Comparison of ENCODE assay signal across 8 mouse cellular contexts in the genomic region with DNA sequence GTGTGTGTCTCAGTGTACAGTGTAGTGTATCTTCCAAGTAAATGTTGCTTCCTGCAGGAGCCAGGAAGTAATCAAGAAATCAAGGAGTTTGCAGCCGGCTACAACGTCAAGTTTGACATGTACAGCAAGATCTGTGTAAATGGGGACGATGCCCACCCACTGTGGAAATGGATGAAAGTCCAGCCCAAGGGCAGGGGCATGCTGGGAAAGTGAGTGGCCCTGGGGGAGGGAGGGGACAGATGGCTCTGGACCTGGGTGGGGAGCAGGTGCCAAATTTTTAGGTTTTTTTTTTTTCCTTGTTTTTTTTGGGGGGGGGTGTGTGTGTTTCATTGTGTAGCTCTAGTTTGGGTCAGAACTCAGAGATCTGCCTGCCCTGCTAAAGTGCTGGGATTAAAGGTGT. TPM values are rescaled to one million over a fixed set of nuclear protein-coding genes. Genes with fewer than 3 reads are reported as not detected.
DNase-seq lines count a peak whose midpoint lies in the region; ATAC-seq and TF ChIP-seq lines count a peak whose summit lies in the region.
"Not testable (repeated sequence)": the region's sequence is repeated elsewhere in the genome, so short reads cannot be mapped to it uniquely, and the experiment has no call there.

No protein-coding gene starts in this region.

- peak overlapping the region; percentile 93 for H3K4me3 ChIP-seq in E14TG2a.4 (replicated peaks; ENCODE audit: low read length)
- peak overlapping the region; percentile 72 for H3K4me3 ChIP-seq in forebrain, embryonic 14.5 days (ENCODE audit: low read depth, low read length)
- peak overlapping the region; percentile 96 for H3K4me3 ChIP-seq in hindbrain, embryonic 10.5 days
- peak overlapping the region; percentile 86 for H3K4me3 ChIP-seq in kidney, embryonic 14.5 days (ENCODE audit: low read length)
- H3K4me3 ChIP-seq in liver, embryonic 12.5 days = peak overlapping the region; percentile 94
- H3K4me3 ChIP-seq in midbrain, embryonic 11.5 days (ENCODE audit: low read depth, low read length) = peak overlapping the region; percentile 84
- peak overlapping the region; percentile 86 for H3K4me3 ChIP-seq in small intestine, adult 2 months (ENCODE audit: low read depth, low read length)

- H3K36me3 ChIP-seq in E14TG2a.4 (ENCODE audit: insufficient read depth, low read length) = peaks cover 63% of the 10 kb centered on the region
- H3K36me3 ChIP-seq in forebrain, embryonic 14.5 days (ENCODE audit: control insufficient read depth, insufficient read depth, low read length) = peaks cover 37% of the 10 kb centered on the region
- peaks cover 48% of the 10 kb centered on the region for H3K36me3 ChIP-seq in hindbrain, embryonic 10.5 days
- peaks cover 39% of the 10 kb centered on the region for H3K36me3 ChIP-seq in kidney, embryonic 14.5 days (ENCODE audit: control insufficient read depth, insufficient read depth, low read length)
- H3K36me3 ChIP-seq in liver, embryonic 12.5 days = peaks cover 49% of the 10 kb centered on the region
- H3K36me3 ChIP-seq in midbrain, embryonic 11.5 days (ENCODE audit: control insufficient read depth, insufficient read depth, low read length) = not testable (repeated sequence)
- peaks cover 40% of the 10 kb centered on the region for H3K36me3 ChIP-seq in small intestine, adult 2 months (ENCODE audit: control insufficient read depth, insufficient read depth, low read length)

- TF ChIP-seq CTCF in E14TG2a.4 (conservative IDR thresholded peaks at IDR 0.05; ENCODE audit: low read length); small intestine, adult 2 months (IDR thresholded peaks at IDR 0.05; ENCODE audit: extremely low read depth, insufficient read length, insufficient replicate concordance, low read depth, low read length): not testable (repeated sequence)

- 26% methylated on average over 3 of the region's 3 CpGs for WGBS in forebrain, embryonic 14.5 days
- WGBS in hindbrain, embryonic 10.5 days = 43% methylated on average over 3 of the region's 3 CpGs
- 16% methylated on average over 3 of the region's 3 CpGs for WGBS in kidney, embryonic 14.5 days
- WGBS in liver, embryonic 12.5 days (ENCODE audit: insufficient replicate concordance) = 15% methylated on average over 3 of the region's 3 CpGs
- WGBS in midbrain, embryonic 11.5 days = 39% methylated on average over 2 of the region's 3 CpGs
- 10% methylated on average over 3 of the region's 3 CpGs for WGBS in small intestine, adult 2 months

- H3K4me2 ChIP-seq in forebrain, embryonic 14.5 days (ENCODE audit: low read length) = peak overlapping the region; percentile 72
- H3K4me2 ChIP-seq in kidney, embryonic 14.5 days (replicated peaks; ENCODE audit: low read depth, low read length) = peak overlapping the region; percentile 86
- H3K4me2 ChIP-seq in liver, embryonic 12.5 days = peak overlapping the region; percentile 95
- peak overlapping the region; percentile 78 for H3K4me2 ChIP-seq in midbrain, embryonic 11.5 days

- not testable (repeated sequence) for H3K9me3 ChIP-seq in E14TG2a.4 (ENCODE audit: low read length); forebrain, embryonic 14.5 days (replicated peaks; ENCODE audit: control insufficient read depth, low read length); hindbrain, embryonic 10.5 days; kidney, embryonic 14.5 days (ENCODE audit: control insufficient read depth, low read length); liver, embryonic 12.5 days (replicated peaks); midbrain, embryonic 11.5 days (ENCODE audit: control insufficient read depth, low read length)

- not testable (repeated sequence) for H3K27me3 ChIP-seq in E14TG2a.4 (ENCODE audit: insufficient read depth, low read length); forebrain, embryonic 14.5 days (replicated peaks; ENCODE audit: control insufficient read depth, insufficient read depth, low read length); hindbrain, embryonic 10.5 days (ENCODE audit: insufficient read depth, poor library complexity, severe bottlenecking); kidney, embryonic 14.5 days (ENCODE audit: control insufficient read depth, insufficient read depth, low read length); liver, embryonic 12.5 days (replicated peaks); midbrain, embryonic 11.5 days (ENCODE audit: control insufficient read depth, insufficient read depth, low read length); small intestine, adult 2 months (ENCODE audit: control insufficient read depth, insufficient read depth, low read length)

- H3K9ac ChIP-seq in forebrain, embryonic 14.5 days (ENCODE audit: low read length) = peak overlapping the region; percentile 90
- H3K9ac ChIP-seq in kidney, embryonic 14.5 days (ENCODE audit: low read depth, low read length) = peak overlapping the region; percentile 97
- peak overlapping the region; percentile 100 for H3K9ac ChIP-seq in liver, embryonic 12.5 days
- H3K9ac ChIP-seq in midbrain, embryonic 11.5 days (ENCODE audit: low read length) = peak overlapping the region; percentile 93

- H3K4me1 ChIP-seq in E14TG2a.4 (replicated peaks; ENCODE audit: low read depth, low read length) = peaks cover 77% of the 10 kb centered on the region
- not testable (repeated sequence) for H3K4me1 ChIP-seq in forebrain, embryonic 14.5 days (ENCODE audit: control insufficient read depth, insufficient read depth, low read length)
- H3K4me1 ChIP-seq in hindbrain, embryonic 10.5 days (replicated peaks) = peaks cover 66% of the 10 kb centered on the region
- peaks cover 17% of the 10 kb centered on the region for H3K4me1 ChIP-seq in kidney, embryonic 14.5 days (ENCODE audit: control insufficient read depth, insufficient read depth, low read length)
- H3K4me1 ChIP-seq in liver, embryonic 12.5 days = peaks cover 57% of the 10 kb centered on the region
- peaks cover 29% of the 10 kb centered on the region for H3K4me1 ChIP-seq in midbrain, embryonic 11.5 days (ENCODE audit: control insufficient read depth, insufficient read depth, low read length)
- peaks cover 26% of the 10 kb centered on the region for H3K4me1 ChIP-seq in small intestine, adult 2 months (ENCODE audit: control insufficient read depth, insufficient read depth, insufficient read length, low read length)

- not testable (repeated sequence) for ATAC-seq in forebrain, embryonic 14.5 days; kidney, embryonic 14.5 days (ENCODE audit: low FRiP score, low TSS enrichment); liver, embryonic 12.5 days; midbrain, embryonic 11.5 days (ENCODE audit: low FRiP score)

- DNase-seq in cerebellum, postnatal 36 days = peak; percentile 38 to 54
- not testable (repeated sequence) for DNase-seq in forebrain, embryonic 14.5 days (ENCODE audit: low spot score); hindbrain, embryonic 10.5 days (ENCODE audit: low spot score); midbrain, embryonic 11.5 days (ENCODE audit: low spot score, missing footprints)

- TF ChIP-seq POLR2A in small intestine, adult 2 months (IDR thresholded peaks at IDR 0.05; ENCODE audit: low read depth, low read length) = not testable (repeated sequence)

- not testable (repeated sequence) for H3K27ac ChIP-seq in forebrain, embryonic 14.5 days (ENCODE audit: low read depth, low read length); kidney, embryonic 14.5 days (ENCODE audit: low read depth, low read length); midbrain, embryonic 11.5 days (ENCODE audit: low read depth, low read length)
- peak overlapping the region; percentile 98 for H3K27ac ChIP-seq in hindbrain, embryonic 10.5 days
- peak overlapping the region; percentile 99 for H3K27ac ChIP-seq in liver, embryonic 12.5 days
- 0 out of 2 replicates have a peak overlapping the region, but pooled peaks have one; percentile 96 for H3K27ac ChIP-seq in small intestine, adult 2 months (ENCODE audit: insufficient read depth, low read depth, low read length)

RNA-seq across cellular contexts. Expression of a gene that starts 7.9 kb away (rescaled TPM):
- polyA plus RNA-seq in forebrain, embryonic 14.5 days (2014; fragmentation: Nextera tagmentation; extraction: Ambion mirVana) = 555 and 632 TPM in 2 replicates
- 681 and 705 TPM in 2 replicates for polyA plus RNA-seq in hindbrain, embryonic 10.5 days (2016; fragmentation: Nextera tagmentation; extraction: Ambion mirVana)
- 552 and 641 TPM in 2 replicates for polyA plus RNA-seq in kidney, embryonic 14.5 days (2014; fragmentation: Nextera tagmentation; extraction: Ambion mirVana)
- 682 and 685 TPM in 2 replicates for polyA plus RNA-seq in liver, embryonic 12.5 days (2016; fragmentation: Nextera tagmentation; extraction: Ambion mirVana)
- polyA plus RNA-seq in midbrain, embryonic 11.5 days (2014; fragmentation: Nextera tagmentation; extraction: Ambion mirVana) = 581 and 594 TPM in 2 replicates
- polyA plus RNA-seq in small intestine, adult 2 months (2012; rRNA removed) = 388 and 646 TPM in 2 replicates

RNA-seq across cellular contexts. Expression of a gene that starts 15.3 kb away (rescaled TPM):
- polyA plus RNA-seq in forebrain, embryonic 14.5 days (2014; fragmentation: Nextera tagmentation; extraction: Ambion mirVana) = 205 and 219 TPM in 2 replicates
- 261 and 268 TPM in 2 replicates for polyA plus RNA-seq in hindbrain, embryonic 10.5 days (2016; fragmentation: Nextera tagmentation; extraction: Ambion mirVana)
- 276 and 310 TPM in 2 replicates for polyA plus RNA-seq in kidney, embryonic 14.5 days (2014; fragmentation: Nextera tagmentation; extraction: Ambion mirVana)
- polyA plus RNA-seq in liver, embryonic 12.5 days (2016; fragmentation: Nextera tagmentation; extraction: Ambion mirVana) = 142 and 147 TPM in 2 replicates
- 200 and 225 TPM in 2 replicates for polyA plus RNA-seq in midbrain, embryonic 11.5 days (2014; fragmentation: Nextera tagmentation; extraction: Ambion mirVana)
- 140 and 186 TPM in 2 replicates for polyA plus RNA-seq in small intestine, adult 2 months (2012; rRNA removed)

RNA-seq across cellular contexts. Expression of a gene that starts 38.5 kb away (rescaled TPM):
- polyA plus RNA-seq in forebrain, embryonic 14.5 days (2014; fragmentation: Nextera tagmentation; extraction: Ambion mirVana) = 1.1 and 1.5 TPM in 2 replicates
- 8.4 and 9.0 TPM in 2 replicates for polyA plus RNA-seq in hindbrain, embryonic 10.5 days (2016; fragmentation: Nextera tagmentation; extraction: Ambion mirVana)
- polyA plus RNA-seq in kidney, embryonic 14.5 days (2014; fragmentation: Nextera tagmentation; extraction: Ambion mirVana) = 4.8 and 7.7 TPM in 2 replicates
- 22.3 and 22.8 TPM in 2 replicates for polyA plus RNA-seq in liver, embryonic 12.5 days (2016; fragmentation: Nextera tagmentation; extraction: Ambion mirVana)
- 3.6 and 3.8 TPM in 2 replicates for polyA plus RNA-seq in midbrain, embryonic 11.5 days (2014; fragmentation: Nextera tagmentation; extraction: Ambion mirVana)
- 23.2 and 36.8 TPM in 2 replicates for polyA plus RNA-seq in small intestine, adult 2 months (2012; rRNA removed)

RNA-seq across cellular contexts. Expression of a gene that starts 50.5 kb away (rescaled TPM):
- polyA plus RNA-seq in forebrain, embryonic 14.5 days (2014; fragmentation: Nextera tagmentation; extraction: Ambion mirVana) = 8.1 and 11.1 TPM in 2 replicates
- polyA plus RNA-seq in hindbrain, embryonic 10.5 days (2016; fragmentation: Nextera tagmentation; extraction: Ambion mirVana) = 16.8 and 17.2 TPM in 2 replicates
- polyA plus RNA-seq in kidney, embryonic 14.5 days (2014; fragmentation: Nextera tagmentation; extraction: Ambion mirVana) = 10.6 and 14.8 TPM in 2 replicates
- 15.0 and 15.4 TPM in 2 replicates for polyA plus RNA-seq in liver, embryonic 12.5 days (2016; fragmentation: Nextera tagmentation; extraction: Ambion mirVana)
- polyA plus RNA-seq in midbrain, embryonic 11.5 days (2014; fragmentation: Nextera tagmentation; extraction: Ambion mirVana) = 7.0 and 7.3 TPM in 2 replicates
- 61.2 and 126 TPM in 2 replicates for polyA plus RNA-seq in small intestine, adult 2 months (2012; rRNA removed)

RNA-seq across cellular contexts. Expression of a gene that starts 58.6 kb away (rescaled TPM):
- 2.1 and 3.1 TPM in 2 replicates for polyA plus RNA-seq in forebrain, embryonic 14.5 days (2014; fragmentation: Nextera tagmentation; extraction: Ambion mirVana)
- 4.4 and 6.0 TPM in 2 replicates for polyA plus RNA-seq in hindbrain, embryonic 10.5 days (2016; fragmentation: Nextera tagmentation; extraction: Ambion mirVana)
- polyA plus RNA-seq in kidney, embryonic 14.5 days (2014; fragmentation: Nextera tagmentation; extraction: Ambion mirVana) = 1.8 and 2.7 TPM in 2 replicates
- polyA plus RNA-seq in liver, embryonic 12.5 days (2016; fragmentation: Nextera tagmentation; extraction: Ambion mirVana) = 10.5 and 12.1 TPM in 2 replicates
- 2.8 and 2.9 TPM in 2 replicates for polyA plus RNA-seq in midbrain, embryonic 11.5 days (2014; fragmentation: Nextera tagmentation; extraction: Ambion mirVana)
- polyA plus RNA-seq in small intestine, adult 2 months (2012; rRNA removed) = 18.1 and 33.4 TPM in 2 replicates
